Mouse (Mus musculus) heart, embryonic 10.5 days (tissue): Measurements from ENCODE around the gene Ccr8. TPM values are rescaled to one million over a fixed set of nuclear protein-coding genes. Genes with fewer than 3 reads are reported as not detected.
"Not testable (repeated sequence)": the region's sequence is repeated elsewhere in the genome, so short reads cannot be mapped to it uniquely, and the experiment has no call there.

Source experiments
- DNase-seq: peaks from one replicate; pipeline ENCODE4 v3.0.0-alpha.2; 2017; ENCODE audit warnings: low spot score
- H3K27ac ChIP-seq: fragments of 300-500 bp; sonication (generic); 2 replicates; pipeline ENCODE4 v1.5.1; 2016; ENCODE audit warnings: mild to moderate bottlenecking
- H3K27me3 ChIP-seq: fragments of 300-500 bp; sonication (generic); 2 replicates; pipeline ENCODE4 v1.6.1; 2016; ENCODE audit warnings: mild to moderate bottlenecking; ENCODE audit not compliant: poor library complexity, insufficient read depth, severe bottlenecking
- H3K36me3 ChIP-seq: fragments of 300-500 bp; sonication (generic); 2 replicates; pipeline ENCODE4 v1.6.1; 2016; ENCODE audit warnings: mild to moderate bottlenecking, moderate library complexity
- H3K4me1 ChIP-seq: fragments of 300-500 bp; sonication (generic); 2 replicates; pipeline ENCODE4 v1.6.1; 2016; ENCODE audit warnings: mild to moderate bottlenecking
- H3K4me3 ChIP-seq: fragments of 300-500 bp; sonication (generic); 2 replicates; pipeline ENCODE4 v1.5.1; 2016; ENCODE audit warnings: mild to moderate bottlenecking, moderate library complexity
- H3K9me3 ChIP-seq: fragments of 300-500 bp; sonication (generic); 2 replicates; pipeline ENCODE4 v1.6.1; 2016; ENCODE audit warnings: mild to moderate bottlenecking, moderate library complexity
- WGBS: fragments of 180-500 bp; shearing (Covaris S2); methylation state at CpG from one replicate; pipeline ENCODE4 v1.1.7; 2016; 5-methylcytosine and 5-hydroxymethylcytosine counted together
- polyA plus RNA-seq: library from polyadenylated mRNA; unstranded; fragments of >200 nt; fragmentation: Nextera tagmentation; extraction: Ambion mirVana; gene quantifications from 2 replicates; pipeline ENCODE4 v1.2.1, GENCODE M21; 2016

The Ccr8 gene
- polyA plus RNA-seq, 1 experiment from 2014 or later = not detected

GRCm38 (mm10) chr9:120098682-120099081 lies 6.8 kb downstream of the Ccr8 start:
- peak; percentile 80 for DNase-seq
- no peaks in the 10 kb centered on the region for H3K27me3 ChIP-seq
- 0 out of 2 replicates have a peak, but pooled peaks cover 2% of the 10 kb centered on the region for H3K9me3 ChIP-seq
- H3K27ac ChIP-seq = no peak overlapping the region
- H3K36me3 ChIP-seq = no peaks in the 10 kb centered on the region
- no peak overlapping the region for H3K4me3 ChIP-seq
- WGBS = 14% methylated on average over 7 of the region's 7 CpGs
- peaks cover 4% of the 10 kb centered on the region; the same call in 1 of the 2 replicates for H3K4me1 ChIP-seq

- DNase-seq = peak; percentile 63
- Histone ChIP-seq H3K4me1 (peaks cover 1% of the 10 kb centered on the region; the same call in 1 of the 2 replicates), H3K36me3 (no peaks in the 10 kb centered on the region), H3K27ac (no peak overlapping the region), H3K4me3 (no peak overlapping the region), H3K9me3 (0 out of 2 replicates have a peak, but pooled peaks cover 2% of the 10 kb centered on the region), H3K27me3 (no peaks in the 10 kb centered on the region)
- WGBS = 85% methylated on average over 8 of the region's 8 CpGs
Measured at GRCm38 (mm10) chr9:120099304-120099703, 7.4 kb downstream of the Ccr8 start.

DNA sequence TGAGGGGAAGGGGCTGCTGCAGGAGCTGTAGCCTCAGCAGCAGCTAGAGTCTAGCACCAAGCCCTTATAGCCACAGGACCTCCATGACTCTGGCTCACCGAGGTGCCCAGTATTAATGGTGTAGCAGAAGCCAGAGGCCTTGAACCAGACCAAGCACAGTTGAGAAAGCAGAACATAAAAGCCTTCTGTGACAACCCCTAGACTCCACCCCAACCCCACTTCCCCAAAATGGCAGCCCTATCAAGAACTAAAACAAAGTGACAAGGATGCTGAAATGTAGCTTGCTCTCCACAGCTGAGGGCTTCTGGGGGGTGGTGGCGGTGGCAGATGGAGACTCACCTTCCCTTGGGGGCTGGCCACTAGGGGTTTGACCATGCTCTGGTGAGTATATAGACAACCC lies 9.3 kb downstream of the Ccr8 start:
- H3K27me3 ChIP-seq = no peaks in the 10 kb centered on the region
- H3K36me3 ChIP-seq = no peaks in the 10 kb centered on the region
- peak; percentile 67 for DNase-seq
- 0 out of 2 replicates have a peak, but pooled peaks cover 2% of the 10 kb centered on the region for H3K9me3 ChIP-seq
- 93% methylated on average over 2 of the region's 2 CpGs for WGBS
- no peaks in the 10 kb centered on the region for H3K4me1 ChIP-seq
- H3K4me3 ChIP-seq = no peak overlapping the region
- H3K27ac ChIP-seq = no peak overlapping the region

DNA sequence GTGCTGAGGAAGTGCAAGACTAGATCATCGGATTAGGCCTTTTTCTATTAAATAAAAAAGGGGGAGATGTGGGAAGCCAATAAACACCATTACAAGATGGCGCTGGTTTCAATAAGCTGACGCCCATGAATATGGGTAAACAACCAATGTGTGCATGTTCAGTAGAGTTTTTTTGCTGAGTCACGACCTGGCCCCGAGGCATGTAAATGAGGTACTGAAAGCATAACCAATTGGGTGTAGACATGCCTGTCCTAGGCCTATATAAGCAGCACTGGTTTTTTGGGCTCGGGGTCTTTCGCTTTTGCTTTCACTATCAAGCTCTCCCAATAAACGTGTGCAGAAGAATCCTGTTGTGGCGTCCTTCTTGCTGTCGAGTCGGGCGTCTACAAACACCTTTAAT lies 17.0 kb downstream of the Ccr8 start:
- H3K36me3 ChIP-seq, H3K27ac ChIP-seq, H3K4me1 ChIP-seq, H3K27me3 ChIP-seq, H3K4me3 ChIP-seq, H3K9me3 ChIP-seq: not testable (repeated sequence)
- WGBS = 93% methylated on average over 12 of the region's 12 CpGs
- DNase-seq = peak; percentile 58

DNA sequence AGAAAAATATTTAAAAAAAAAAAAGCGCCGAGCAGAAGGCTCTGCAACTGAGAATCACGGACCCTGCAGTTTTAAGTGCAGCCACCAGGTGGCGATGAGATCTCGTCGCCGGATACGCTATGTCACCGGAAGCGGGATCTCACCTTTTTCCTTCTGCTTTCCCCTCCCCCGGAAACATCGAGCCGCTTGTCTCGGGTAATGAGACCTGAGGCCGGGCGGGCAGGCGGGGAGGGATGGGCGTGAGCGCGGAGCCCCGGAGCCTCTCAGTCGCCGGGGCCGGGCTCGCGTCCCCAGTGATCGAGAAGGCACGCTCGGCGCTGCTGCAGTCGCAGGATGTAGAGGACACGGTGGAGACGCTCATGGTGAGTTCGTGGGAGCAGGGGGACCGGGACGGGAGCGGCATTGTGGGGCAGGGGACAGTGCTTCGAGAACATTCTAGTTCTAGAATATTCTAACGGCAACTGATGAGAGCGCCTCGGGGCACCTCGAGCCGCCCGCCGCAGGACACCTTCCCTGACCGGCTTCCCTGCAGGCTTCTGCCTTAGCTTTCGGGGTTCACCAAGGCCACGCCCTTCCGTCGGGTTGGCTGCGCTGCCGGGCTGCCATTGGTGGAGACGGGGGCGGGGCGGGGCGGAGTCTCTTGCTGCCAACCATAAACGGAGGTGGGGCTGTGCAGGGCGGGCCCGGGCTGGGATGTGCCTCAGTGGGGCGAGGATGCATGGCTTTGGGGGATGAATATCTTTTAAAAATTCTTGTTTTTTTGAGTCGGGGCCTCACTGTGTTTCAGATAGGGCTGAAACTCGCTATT lies 18.5 kb downstream of the Ccr8 start, which contains the start of gene Slc25a38:
TSS of gene Slc25a38 (plus strand) at position 164 of the 808 bp plus-strand sequence.
- 1% methylated on average over 62 of the region's 62 CpGs for WGBS
- H3K9me3 ChIP-seq = no peaks in the 10 kb centered on the region

DNA sequence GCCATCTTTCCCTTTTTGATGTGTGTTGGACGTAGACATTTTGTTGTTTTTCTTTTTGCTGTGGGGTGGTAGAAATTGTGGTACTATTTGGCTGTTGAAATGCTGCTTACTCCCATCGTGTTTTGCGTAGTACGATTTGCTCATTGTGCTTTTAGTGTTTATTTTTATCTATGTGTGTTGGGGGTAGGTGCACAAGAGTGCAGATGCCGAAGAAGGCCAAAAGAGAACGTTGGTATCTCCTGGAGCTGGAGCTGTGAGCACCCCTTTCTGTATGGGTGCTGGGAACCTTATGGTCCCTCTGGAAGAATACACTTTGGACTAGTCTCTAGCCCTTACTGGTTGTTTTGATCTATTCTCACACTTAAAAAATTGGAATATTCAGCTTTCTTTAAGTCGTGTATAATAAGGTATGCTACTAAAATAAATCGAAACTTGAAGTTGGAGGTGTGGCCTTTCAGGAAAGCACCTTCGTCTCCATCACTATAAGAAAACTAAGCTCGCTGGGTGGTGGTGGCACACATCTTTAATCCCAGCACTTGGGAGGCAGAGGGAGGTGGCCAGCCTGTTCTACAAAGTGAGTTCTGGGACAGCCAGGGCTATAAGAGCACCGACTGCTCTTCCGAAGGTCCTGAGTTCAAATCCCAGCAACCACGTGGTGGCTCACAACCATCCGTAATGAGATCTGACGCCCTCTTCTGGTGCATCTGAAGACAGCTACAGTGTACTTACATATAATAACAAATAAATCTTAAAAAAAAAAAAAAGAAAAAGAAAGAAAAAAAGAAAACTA lies 19.4 kb downstream of the Ccr8 start:
- Histone ChIP-seq H3K4me3 (peak overlapping the region; percentile 95), H3K36me3 (0 out of 2 replicates have a peak, but pooled peaks cover under 1% of the 10 kb centered on the region), H3K27ac (peak overlapping the region; percentile 88; the same call in 1 of the 2 replicates), H3K27me3 (no peaks in the 10 kb centered on the region), H3K4me1 (peaks cover 20% of the 10 kb centered on the region), H3K9me3 (no peaks in the 10 kb centered on the region)
- 74% methylated on average over 15 of the region's 15 CpGs for WGBS
- DNase-seq = peak; percentile 70

More for the DNA sequence above, 18.5 kb downstream of the Ccr8 start, which contains the start of gene Slc25a38:
- H3K36me3 ChIP-seq = no peaks in the 10 kb centered on the region
- no peaks in the 10 kb centered on the region for H3K27me3 ChIP-seq
- peak within 1 kb of the TSS; percentile 95 for H3K4me3 ChIP-seq
- peak; percentile 97 for DNase-seq
- peak within 1 kb of the TSS; percentile 88 for H3K27ac ChIP-seq
- peaks cover 10% of the 10 kb centered on the region for H3K4me1 ChIP-seq

DNA sequence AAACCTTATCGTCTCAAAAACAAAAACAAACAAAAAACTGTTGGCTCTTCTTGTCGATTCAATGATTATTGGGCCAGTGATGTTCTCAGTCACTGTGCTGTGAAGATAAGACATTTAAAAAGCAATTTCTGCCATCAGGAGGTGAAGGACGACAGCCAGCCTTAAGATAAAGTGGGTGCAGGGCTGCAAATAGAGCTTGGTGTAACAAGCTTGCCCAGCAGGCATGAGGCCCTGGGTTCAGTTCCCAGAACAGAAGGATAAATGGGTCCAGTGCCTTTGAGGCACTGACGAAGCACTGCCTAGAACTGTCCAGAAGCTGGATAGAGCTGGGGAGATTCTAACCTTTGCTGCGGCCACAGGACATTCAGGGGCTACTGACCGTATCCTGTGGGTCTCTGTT lies 20.6 kb downstream of the Ccr8 start:
- Histone ChIP-seq H3K4me3 (no peak overlapping the region), H3K36me3 (peaks cover 10% of the 10 kb centered on the region), H3K27me3 (no peaks in the 10 kb centered on the region), H3K4me1 (peaks cover 22% of the 10 kb centered on the region), H3K27ac (no peak overlapping the region), H3K9me3 (no peaks in the 10 kb centered on the region)
- 75% methylated on average over 6 of the region's 6 CpGs for WGBS
- peak; percentile 76 for DNase-seq

DNA sequence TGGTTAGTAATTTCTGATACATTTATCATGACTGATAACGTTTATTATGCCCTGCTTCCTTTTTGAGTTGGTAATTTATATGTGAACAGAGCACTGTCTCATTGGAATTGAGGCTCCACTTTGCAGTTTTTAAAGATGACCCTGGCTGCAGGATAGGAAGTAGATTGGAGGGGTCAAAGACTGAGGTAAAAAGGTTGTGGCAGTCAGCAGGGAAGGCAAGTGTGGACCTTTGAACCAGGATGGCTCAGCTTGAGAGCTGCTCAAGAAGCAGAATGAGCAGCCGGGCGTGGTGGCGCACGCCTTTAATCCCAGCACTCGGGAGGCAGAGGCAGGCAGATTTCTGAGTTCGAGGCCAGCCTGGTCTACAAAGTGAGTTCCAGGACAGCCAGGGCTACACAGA lies 21.5 kb downstream of the Ccr8 start:
- DNase-seq = peak; percentile 51
- 0 out of 2 replicates have a peak overlapping the region, but pooled peaks have one; percentile 44 for H3K27ac ChIP-seq
- no peak overlapping the region for H3K4me3 ChIP-seq
- H3K36me3 ChIP-seq = peaks cover 20% of the 10 kb centered on the region
- H3K4me1 ChIP-seq = peaks cover 22% of the 10 kb centered on the region
- 94% methylated on average over 7 of the region's 7 CpGs for WGBS
- no peaks in the 10 kb centered on the region for H3K27me3 ChIP-seq
- no peaks in the 10 kb centered on the region for H3K9me3 ChIP-seq

- WGBS = 88% methylated on average over 17 of the region's 17 CpGs
- H3K27ac ChIP-seq = peak overlapping the region; percentile 79; the same call in 1 of the 2 replicates
- H3K36me3 ChIP-seq = peaks cover 26% of the 10 kb centered on the region
- H3K9me3 ChIP-seq = no peaks in the 10 kb centered on the region
- DNase-seq = peak; percentile 75
- no peaks in the 10 kb centered on the region for H3K27me3 ChIP-seq
- H3K4me1 ChIP-seq = peaks cover 22% of the 10 kb centered on the region
- no peak overlapping the region for H3K4me3 ChIP-seq
Measured at GRCm38 (mm10) chr9:120114051-120114788, 22.3 kb downstream of the Ccr8 start.

- Histone ChIP-seq H3K9me3 (no peaks in the 10 kb centered on the region), H3K36me3 (peaks cover 32% of the 10 kb centered on the region), H3K27me3 (no peaks in the 10 kb centered on the region), H3K27ac (peak overlapping the region; percentile 79; the same call in 1 of the 2 replicates), H3K4me3 (no peak overlapping the region; the same call in 1 of the 2 replicates), H3K4me1 (peaks cover 22% of the 10 kb centered on the region)
- 86% methylated on average over 2 of the region's 2 CpGs for WGBS
- DNase-seq = peak; percentile 69
Measured at GRCm38 (mm10) chr9:120114789-120115151, 22.9 kb downstream of the Ccr8 start.

DNA sequence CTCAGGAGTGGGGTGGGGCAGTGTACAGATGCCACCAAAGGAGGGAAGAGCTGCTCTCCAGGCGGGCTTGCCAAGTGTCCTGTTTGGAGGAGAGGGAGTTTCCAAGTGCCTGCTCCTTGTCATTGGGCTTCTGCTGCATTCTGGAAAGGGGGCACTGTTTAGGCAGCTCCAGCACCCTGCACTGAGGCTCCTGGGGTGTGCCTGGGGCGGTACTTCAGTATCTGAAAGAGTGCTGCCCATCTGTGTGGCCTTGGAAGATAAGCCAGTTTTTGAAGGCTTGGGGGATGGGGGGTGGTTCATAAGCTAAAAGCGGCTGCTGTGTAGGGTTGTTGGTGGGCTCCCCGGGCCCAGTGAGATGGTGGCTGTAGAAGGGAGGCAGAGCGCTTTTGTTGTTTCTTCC lies 23.7 kb downstream of the Ccr8 start:
- WGBS = 56% methylated on average over 5 of the region's 5 CpGs
- peaks cover 22% of the 10 kb centered on the region for H3K4me1 ChIP-seq
- H3K9me3 ChIP-seq = no peaks in the 10 kb centered on the region
- DNase-seq = peak; percentile 90
- H3K27ac ChIP-seq = peak overlapping the region; percentile 79
- H3K4me3 ChIP-seq = 0 out of 2 replicates have a peak overlapping the region, but pooled peaks have one; percentile 5
- H3K36me3 ChIP-seq = peaks cover 40% of the 10 kb centered on the region
- H3K27me3 ChIP-seq = no peaks in the 10 kb centered on the region

GRCm38 (mm10) chr9:120116184-120116624 lies 24.3 kb downstream of the Ccr8 start:
- Histone ChIP-seq H3K27me3 (no peaks in the 10 kb centered on the region), H3K27ac (peak overlapping the region; percentile 79), H3K4me1 (peaks cover 22% of the 10 kb centered on the region), H3K9me3 (no peaks in the 10 kb centered on the region), H3K36me3 (peaks cover 46% of the 10 kb centered on the region), H3K4me3 (peak overlapping the region; percentile 5; the same call in 1 of the 2 replicates)
- 69% methylated on average over 8 of the region's 8 CpGs for WGBS
- peak; percentile 87 for DNase-seq
